Mouse (Mus musculus): ENCODE data around the gene Hipk2.

Hipk2 gene

DNA sequence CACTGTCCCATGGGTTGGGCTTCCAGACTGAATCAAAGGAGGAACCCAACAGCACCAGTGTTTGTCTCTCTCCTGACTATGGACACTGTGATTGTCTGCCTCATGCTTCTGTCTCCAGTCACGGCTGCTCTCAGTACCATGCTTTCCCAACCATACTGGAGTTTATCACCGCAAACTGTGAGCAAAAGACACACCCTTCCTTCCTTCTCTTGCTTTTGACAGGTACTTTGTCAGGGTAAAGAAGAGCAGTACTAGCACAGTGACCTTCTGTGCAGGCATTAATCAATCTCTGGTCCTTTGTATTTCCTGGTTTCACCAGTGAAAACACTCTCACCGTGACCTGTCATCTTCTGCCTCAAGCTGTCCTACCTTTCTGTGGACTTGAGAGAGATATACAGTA lies 25.7 kb upstream of the Hipk2 start:
- DNase-seq, result no peak

DNA sequence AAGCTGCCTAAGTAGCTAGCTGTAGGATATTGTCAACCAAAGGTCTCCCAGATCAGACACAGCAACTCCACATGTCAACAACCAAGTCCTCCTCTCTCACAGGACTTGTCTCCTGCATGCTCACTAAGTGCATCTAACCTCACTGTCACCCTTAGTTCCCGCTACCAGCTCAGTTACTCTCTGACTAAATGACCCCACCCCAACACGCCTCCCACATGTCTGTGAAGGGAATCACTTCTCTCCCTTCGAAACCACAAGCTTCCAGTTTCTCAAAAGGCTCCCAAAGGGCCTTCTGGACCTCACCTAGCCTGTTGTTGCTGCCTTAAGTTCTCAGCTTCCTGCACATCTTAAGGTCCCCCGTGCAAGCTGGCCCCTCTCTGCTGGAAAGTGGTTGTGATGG lies 25.2 kb upstream of the Hipk2 start:
- no peak for DNase-seq

- no peak for DNase-seq
These were observed 24.6 kb upstream of the Hipk2 start for GRCm38 (mm10) chr6:38900479-38901126.

DNA sequence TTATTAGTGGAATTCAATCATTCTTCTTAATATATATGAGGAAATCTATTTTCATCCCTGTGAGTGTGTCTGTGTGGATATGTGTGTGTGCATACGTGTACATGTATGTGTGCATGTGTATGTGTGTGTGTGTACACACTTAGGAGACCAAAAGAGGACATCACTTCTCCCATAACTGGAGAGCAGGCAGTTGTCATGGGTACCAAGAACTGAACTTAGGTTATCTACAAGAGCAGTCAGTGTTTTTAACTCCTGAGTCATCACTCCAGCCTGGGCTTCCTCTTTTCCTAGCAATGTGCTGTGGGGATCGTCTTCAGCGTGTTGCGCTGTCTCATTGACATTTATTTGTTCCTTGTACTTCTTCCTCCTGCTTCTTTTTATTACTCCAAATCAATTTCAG lies 24.1 kb upstream of the Hipk2 start:
- DNase-seq, result no peak

GRCm38 (mm10) chr6:38893615-38894014 lies 17.6 kb upstream of the Hipk2 start:
- no peak for DNase-seq

GRCm38 (mm10) chr6:38892017-38892416 lies 16.1 kb upstream of the Hipk2 start:
- no peak for DNase-seq

DNA sequence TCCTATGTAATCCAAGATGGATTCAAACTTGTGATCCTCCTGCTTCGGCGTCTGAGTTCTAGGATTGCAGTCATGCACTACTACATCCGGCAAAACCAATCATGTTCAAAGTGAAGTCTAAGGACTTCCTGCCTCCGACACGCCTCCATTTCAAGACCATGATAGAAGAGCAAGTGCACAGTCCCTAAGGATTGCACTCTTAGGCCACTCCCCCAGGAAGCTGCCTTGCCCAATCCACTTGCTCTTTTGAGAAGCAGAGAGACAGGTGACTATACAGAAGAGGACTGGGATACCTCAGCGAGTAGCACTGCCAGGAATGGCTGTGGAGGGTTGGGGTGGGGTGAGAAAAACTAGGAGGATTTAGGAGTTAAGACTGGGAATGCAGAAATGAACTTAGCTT lies 13.2 kb upstream of the Hipk2 start:
- no peak for DNase-seq

DNA sequence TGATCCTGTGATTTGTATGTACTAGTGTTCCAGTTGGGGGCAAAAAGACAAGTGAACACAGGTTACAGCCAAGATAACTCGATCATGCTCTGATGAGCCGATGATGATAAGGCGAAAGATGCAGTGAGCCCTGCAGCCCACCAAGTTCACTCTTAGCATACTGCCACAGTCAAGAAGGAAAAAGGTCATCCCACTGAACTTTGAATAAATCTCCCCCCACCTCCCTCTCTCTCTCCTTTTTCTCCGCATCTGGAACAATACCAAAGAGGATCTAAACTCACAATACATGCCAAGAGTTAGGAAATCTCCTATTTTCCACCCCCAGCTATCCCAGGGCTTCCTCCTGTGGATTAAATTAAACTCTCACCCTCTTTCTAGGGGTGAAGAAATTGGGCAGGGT lies 11.5 kb upstream of the Hipk2 start:
- no peak for DNase-seq

DNA sequence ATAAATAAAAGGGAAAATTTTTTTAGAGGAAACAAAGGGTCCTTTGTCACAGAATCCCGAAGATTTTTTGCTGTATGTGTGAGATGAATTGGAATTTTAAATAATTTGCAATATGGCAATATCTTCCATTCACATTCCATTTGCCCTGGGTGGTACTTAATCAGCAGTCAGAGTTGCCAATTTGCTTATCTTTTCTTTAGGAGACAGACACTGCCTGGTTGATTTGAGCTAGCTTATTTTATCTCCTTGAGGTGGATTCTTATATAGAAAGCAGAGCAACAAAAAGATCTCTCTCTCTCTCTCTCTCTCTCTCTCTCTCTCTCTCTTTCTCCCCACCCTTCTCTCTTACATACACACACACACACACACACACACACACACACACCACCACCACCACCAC lies 9.2 kb upstream of the Hipk2 start:
- no peak for DNase-seq

- DNase-seq, result no peak
These were observed 8.5 kb upstream of the Hipk2 start for GRCm38 (mm10) chr6:38884482-38884881.

DNA sequence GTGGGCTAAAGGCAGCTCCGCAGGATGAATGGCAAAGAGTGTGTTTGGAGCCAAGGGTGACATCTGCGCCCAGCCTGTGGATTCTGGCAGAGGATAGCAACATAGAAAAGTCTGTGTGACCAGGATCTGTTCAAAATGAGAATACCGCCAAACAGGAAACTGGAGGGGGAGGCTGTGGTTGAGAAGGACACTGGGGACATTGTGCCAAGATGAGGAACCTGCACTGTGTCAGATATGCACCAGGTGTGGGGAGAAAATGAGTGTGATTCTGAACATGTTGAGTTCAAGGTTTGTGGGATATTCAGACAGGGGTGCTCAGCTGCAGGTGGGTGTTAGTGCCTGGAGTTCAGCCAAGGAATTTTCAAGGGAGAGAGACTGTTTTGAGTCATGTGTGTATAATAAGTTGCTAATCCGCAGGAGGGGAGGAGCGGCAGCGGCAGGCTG lies 6.8 kb upstream of the Hipk2 start:
- DNase-seq, result no peak

DNA sequence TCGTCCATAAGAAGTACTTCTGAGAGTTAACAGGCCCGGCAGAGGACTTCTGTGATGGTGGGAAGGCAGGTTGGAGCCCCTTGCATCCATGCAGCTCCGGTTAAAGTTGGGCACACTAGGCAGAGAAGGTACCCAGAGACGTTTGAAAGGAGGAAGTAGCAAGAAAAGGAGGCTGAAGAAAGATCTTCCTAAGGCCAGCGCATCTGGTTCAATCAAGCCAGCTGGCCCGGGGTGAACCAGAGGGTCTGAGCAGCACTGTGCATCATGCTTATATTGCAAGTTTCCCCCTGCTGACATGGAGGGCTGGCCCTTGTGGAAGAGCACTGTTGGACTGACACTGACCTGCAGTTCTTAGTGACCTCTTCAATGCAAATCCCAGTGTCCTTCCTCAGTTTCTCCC lies 6.0 kb upstream of the Hipk2 start:
- no peak for DNase-seq

GRCm38 (mm10) chr6:38881468-38881867 lies 5.5 kb upstream of the Hipk2 start:
- no peak for DNase-seq

DNA sequence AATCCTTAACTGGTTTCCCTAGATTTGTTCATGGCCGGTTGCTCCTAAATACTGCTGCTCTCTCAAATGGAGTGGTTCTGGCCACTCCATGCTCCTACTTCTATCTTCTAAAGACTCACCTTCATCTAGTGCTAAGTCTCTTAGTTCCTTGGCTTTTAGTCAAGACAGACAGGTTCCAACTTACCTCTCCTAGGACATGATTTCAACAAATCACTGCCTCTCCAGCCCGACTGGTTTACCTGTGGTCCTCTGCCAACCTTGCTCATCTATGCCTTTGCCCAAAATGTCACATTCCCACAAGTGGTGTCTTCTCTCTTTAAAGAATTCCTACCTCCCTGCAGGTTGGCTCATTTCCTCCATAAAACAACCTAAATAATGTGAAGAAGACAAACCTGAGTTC lies 1.7 kb upstream of the Hipk2 start:
- no peak for DNase-seq

GRCm38 (mm10) chr6:38875258-38876070 lies 501 bp downstream of the Hipk2 start, which contains the start of gene Tbxas1:
Gene Tbxas1, plus strand, starts transcription at chr6:38875404.
- peak; percentile 52 for DNase-seq

GRCm38 (mm10) chr6:38874565-38875257 lies 1.3 kb downstream of the Hipk2 start:
- peak; percentile 18 for DNase-seq

DNA sequence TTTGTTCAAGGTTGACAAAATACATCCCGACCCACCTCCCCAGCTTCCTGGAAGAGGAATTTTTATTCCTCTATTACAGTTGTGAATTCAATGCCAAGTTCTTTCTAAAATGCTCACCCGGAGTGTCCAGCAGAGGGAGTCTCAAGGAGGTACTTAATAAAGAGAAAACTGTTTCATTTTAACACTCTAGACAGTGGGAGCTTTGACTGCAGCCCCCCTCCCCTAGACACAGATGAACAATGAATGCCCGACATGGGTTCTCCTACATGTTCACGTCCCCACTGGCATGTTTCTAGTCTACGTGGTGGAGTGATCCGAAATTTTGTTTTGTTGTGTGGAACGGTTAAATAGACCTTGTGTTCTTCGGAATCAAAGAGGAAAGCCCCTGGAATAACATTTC lies 1.9 kb downstream of the Hipk2 start:
- DNase-seq, result peak; percentile 76

- DNase-seq, result no peak
These were observed 2.6 kb downstream of the Hipk2 start for GRCm38 (mm10) chr6:38873316-38873715.

GRCm38 (mm10) chr6:38871051-38871450 lies 4.9 kb downstream of the Hipk2 start:
- DNase-seq, result peak; percentile 22

GRCm38 (mm10) chr6:38870070-38870469 lies 5.9 kb downstream of the Hipk2 start:
- no peak for DNase-seq

- no peak for DNase-seq
These were observed 7.0 kb downstream of the Hipk2 start for GRCm38 (mm10) chr6:38868974-38869373.

GRCm38 (mm10) chr6:38867291-38867690 lies 8.7 kb downstream of the Hipk2 start:
- DNase-seq, result no peak

DNA sequence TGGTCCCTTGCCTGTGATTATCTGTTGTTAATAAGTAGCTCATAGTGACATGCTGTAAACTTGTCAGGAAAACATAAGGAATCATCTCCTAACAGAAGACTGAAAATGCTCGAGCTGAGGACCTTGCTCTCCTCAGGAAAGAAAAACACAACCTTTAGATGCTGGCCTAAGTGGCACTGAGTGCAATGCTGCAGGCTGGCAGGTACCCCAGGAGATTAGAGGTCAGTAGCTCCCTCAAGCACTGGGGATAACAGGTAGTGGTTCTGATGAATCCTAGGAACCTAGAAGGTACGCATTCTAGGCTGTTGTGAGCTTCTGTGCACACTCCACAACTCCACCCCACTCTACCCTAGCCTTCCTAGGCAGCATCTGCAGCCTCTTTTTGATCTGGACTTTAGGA lies 9.2 kb downstream of the Hipk2 start:
- DNase-seq, result no peak

GRCm38 (mm10) chr6:38866357-38866756 lies 9.6 kb downstream of the Hipk2 start:
- no peak for DNase-seq

Measured in lung, postnatal 14 days (tissue).